Mouse (Mus musculus) bone marrow macrophage, adult 2 months (primary cell): ENCODE data around the gene Ipmk.

Experiments
- CTCF ChIP-seq: IDR thresholded peaks from 2 replicates; pipeline ENCODE4 v1.5.1; 2012; ENCODE audit warnings: low read depth, mild to moderate bottlenecking, low read length, moderate library complexity
- POLR2A ChIP-seq: IDR thresholded peaks from 2 replicates; pipeline ENCODE4 v1.6.1; 2012; ENCODE audit warnings: mild to moderate bottlenecking, low read depth, low read length, borderline replicate concordance

DNA sequence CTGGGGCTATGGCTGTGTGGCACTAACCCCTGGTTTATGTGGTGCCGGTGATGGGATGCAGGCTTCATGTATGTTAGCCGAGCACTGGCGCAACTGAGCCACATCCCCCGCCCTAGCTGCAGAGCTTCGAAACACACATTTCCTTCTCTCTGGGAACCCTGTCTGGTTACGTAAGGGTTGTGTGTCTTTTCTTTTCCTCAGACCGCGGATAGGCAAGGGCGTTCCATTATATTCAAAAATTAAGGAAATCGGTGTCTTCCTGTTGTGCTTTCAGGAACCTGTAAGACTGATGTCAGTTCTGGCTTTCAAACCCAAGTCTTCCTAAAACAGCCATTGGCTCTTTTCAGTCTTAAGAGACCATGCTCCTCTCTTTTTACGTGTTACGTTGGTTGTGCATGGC, 65.8 kb downstream of the Ipmk start:
- TF ChIP-seq POLR2A (no peak), CTCF (no peak)
